Mouse (Mus musculus) kidney, embryonic 14.5 days (tissue): ENCODE data around the gene Abcc6. TPM values are rescaled to one million over a fixed set of nuclear protein-coding genes. Genes with fewer than 3 reads are reported as not detected.

ENCODE experiments used
- ATAC-seq: fragments of 200-750 bp; cut with Nextera tagmentation; 2 replicates; pipeline ENCODE4 v1.8.0; 2017; ENCODE audit warnings: moderate number of reproducible peaks, mild to moderate bottlenecking, moderate TSS enrichment, moderate library complexity; ENCODE audit not compliant: low FRiP score, low TSS enrichment
- H3K27ac ChIP-seq: fragments of 300-500 bp; sonication (generic); 2 replicates; pipeline ENCODE4 v1.5.1; 2014; ENCODE audit warnings: low read depth, mild to moderate bottlenecking, low read length, moderate library complexity, mixed read lengths
- H3K27me3 ChIP-seq: fragments of 300-500 bp; sonication (generic); 2 replicates; pipeline ENCODE4 v1.6.1; 2014; ENCODE audit warnings: mild to moderate bottlenecking, low read length; ENCODE audit not compliant: control insufficient read depth, insufficient read depth
- H3K36me3 ChIP-seq: fragments of 300-500 bp; sonication (generic); 2 replicates; pipeline ENCODE4 v1.6.1; 2014; ENCODE audit warnings: low read length, mixed read lengths; ENCODE audit not compliant: control insufficient read depth, insufficient read depth
- H3K4me1 ChIP-seq: fragments of 300-500 bp; sonication (generic); 2 replicates; pipeline ENCODE4 v1.6.1; 2014; ENCODE audit warnings: low read length, mixed read lengths; ENCODE audit not compliant: control insufficient read depth, insufficient read depth
- H3K4me2 ChIP-seq: fragments of 300-500 bp; sonication (generic); replicated peaks from 2 replicates; pipeline ENCODE4 v1.6.1; 2014; ENCODE audit warnings: low read depth, mild to moderate bottlenecking, low read length
- H3K4me3 ChIP-seq: fragments of 300-500 bp; sonication (generic); 2 replicates; pipeline ENCODE4 v1.5.1; 2014; ENCODE audit warnings: mild to moderate bottlenecking, low read length
- H3K9ac ChIP-seq: fragments of 300-500 bp; sonication (generic); 2 replicates; pipeline ENCODE4 v1.6.1; 2014; ENCODE audit warnings: low read depth, mild to moderate bottlenecking, low read length, moderate library complexity
- H3K9me3 ChIP-seq: fragments of 300-500 bp; sonication (generic); 2 replicates; pipeline ENCODE4 v1.6.1; 2016; ENCODE audit warnings: low read length; ENCODE audit not compliant: control insufficient read depth
- whole genome bisulfite sequencing: fragments of 180-500 bp; shearing (Covaris S2); extraction: QIAGEN DNeasy Blood & Tissue Kit; methylation state at CpG from one replicate; pipeline ENCODE4 v1.1.7; 2014; 5-methylcytosine and 5-hydroxymethylcytosine counted together
- polyA plus RNA-seq: library from polyadenylated mRNA; unstranded; fragments of >200 nt; fragmentation: Nextera tagmentation; extraction: Ambion mirVana; gene quantifications from 2 replicates; pipeline ENCODE4 v1.2.1, GENCODE M21; 2014

Abcc6 gene
- polyA plus RNA-seq, 1 experiment from 2014 or later, result 0.53 TPM

- no peak; the same call in 1 of the 2 replicates for ATAC-seq
- Histone ChIP-seq H3K4me3 (peak overlapping the region; percentile 95), H3K9ac (peak overlapping the region; percentile 85), H3K9me3 (no peaks in the 10 kb centered on the region), H3K4me2 (peak overlapping the region; percentile 94), H3K27ac (no peak overlapping the region), H3K4me1 (peaks cover 17% of the 10 kb centered on the region), H3K27me3 (no peaks in the 10 kb centered on the region), H3K36me3 (peaks cover 15% of the 10 kb centered on the region; the same call in 1 of the 2 replicates)
- WGBS, result 0% methylated on average over 35 of the region's 35 CpGs
Measured at GRCm38 (mm10) chr7:46033870-46034337, 3.8 kb upstream of the Abcc6 start.

GRCm38 (mm10) chr7:46033109-46033869 lies 3.2 kb upstream of the Abcc6 start, which contains the start of gene Nomo1:
Gene Nomo1, plus strand, starts transcription at chr7:46033698.
- no peak within 1 kb of the TSS for H3K27ac ChIP-seq
- peak; percentile 95 for ATAC-seq

GRCm38 (mm10) chr7:46031075-46031474 lies 973 bp upstream of the Abcc6 start:
- no peaks in the 10 kb centered on the region for H3K27me3 ChIP-seq
- H3K4me3 ChIP-seq, result no peak overlapping the region
- no peak for ATAC-seq
- no peak overlapping the region for H3K27ac ChIP-seq
- no peaks in the 10 kb centered on the region for H3K9me3 ChIP-seq
- no peak overlapping the region for H3K4me2 ChIP-seq
- no peak overlapping the region for H3K9ac ChIP-seq
- WGBS, result 95% methylated on average over 2 of the region's 2 CpGs
- peaks cover 17% of the 10 kb centered on the region for H3K4me1 ChIP-seq
- no peaks in the 10 kb centered on the region for H3K36me3 ChIP-seq

More at GRCm38 (mm10) chr7:46033109-46033869, 3.2 kb upstream of the Abcc6 start, which contains the start of gene Nomo1:
- Histone ChIP-seq H3K4me3 (peak within 1 kb of the TSS; percentile 95), H3K4me2 (peak within 1 kb of the TSS; percentile 94), H3K4me1 (peaks cover 17% of the 10 kb centered on the region), H3K27me3 (no peaks in the 10 kb centered on the region), H3K9me3 (no peaks in the 10 kb centered on the region), H3K36me3 (peaks cover 9% of the 10 kb centered on the region; the same call in 1 of the 2 replicates), H3K9ac (peak within 1 kb of the TSS; percentile 85)
- 6% methylated on average over 36 of the region's 44 CpGs for WGBS

GRCm38 (mm10) chr7:46029299-46030144 lies 580 bp downstream of the Abcc6 start:
- Histone ChIP-seq H3K27ac (no peak overlapping the region), H3K27me3 (no peaks in the 10 kb centered on the region), H3K9me3 (no peaks in the 10 kb centered on the region), H3K9ac (no peak overlapping the region; the same call in 1 of the 2 replicates), H3K4me1 (peaks cover 5% of the 10 kb centered on the region), H3K36me3 (no peaks in the 10 kb centered on the region), H3K4me2 (peak overlapping the region; percentile 29), H3K4me3 (no peak overlapping the region; the same call in 1 of the 2 replicates)
- 64% methylated on average over 8 of the region's 9 CpGs for WGBS
- ATAC-seq, result no peak

GRCm38 (mm10) chr7:46028681-46029080 lies 1.4 kb downstream of the Abcc6 start:
- Histone ChIP-seq H3K4me3 (no peak overlapping the region), H3K27me3 (no peaks in the 10 kb centered on the region), H3K36me3 (no peaks in the 10 kb centered on the region), H3K27ac (no peak overlapping the region), H3K9ac (no peak overlapping the region), H3K4me1 (no peaks in the 10 kb centered on the region), H3K4me2 (no peak overlapping the region), H3K9me3 (no peaks in the 10 kb centered on the region)
- ATAC-seq, result no peak
- 91% methylated on average over 10 of the region's 10 CpGs for WGBS

- no peak overlapping the region for H3K9ac ChIP-seq
- WGBS, result 81% methylated on average over 9 of the region's 9 CpGs
- H3K4me2 ChIP-seq, result no peak overlapping the region
- H3K4me1 ChIP-seq, result no peaks in the 10 kb centered on the region
- H3K4me3 ChIP-seq, result no peak overlapping the region
- no peaks in the 10 kb centered on the region for H3K36me3 ChIP-seq
- H3K9me3 ChIP-seq, result no peaks in the 10 kb centered on the region
- ATAC-seq, result no peak
- H3K27ac ChIP-seq, result no peak overlapping the region
- H3K27me3 ChIP-seq, result no peaks in the 10 kb centered on the region
Measured at GRCm38 (mm10) chr7:46025436-46025835, 4.7 kb downstream of the Abcc6 start.

GRCm38 (mm10) chr7:46021951-46022350 lies 8.2 kb downstream of the Abcc6 start:
- H3K4me1 ChIP-seq, result no peaks in the 10 kb centered on the region
- no peak overlapping the region for H3K27ac ChIP-seq
- no peaks in the 10 kb centered on the region for H3K27me3 ChIP-seq
- H3K36me3 ChIP-seq, result no peaks in the 10 kb centered on the region
- no peak for ATAC-seq
- no peak overlapping the region for H3K9ac ChIP-seq
- no peak overlapping the region for H3K4me3 ChIP-seq
- H3K9me3 ChIP-seq, result no peaks in the 10 kb centered on the region
- WGBS, result 36% methylated on average over 4 of the region's 4 CpGs
- H3K4me2 ChIP-seq, result no peak overlapping the region

GRCm38 (mm10) chr7:46019594-46019993 lies 10.5 kb downstream of the Abcc6 start:
- no peak overlapping the region for H3K4me2 ChIP-seq
- H3K9me3 ChIP-seq, result no peaks in the 10 kb centered on the region
- no peak overlapping the region for H3K9ac ChIP-seq
- no peak overlapping the region for H3K4me3 ChIP-seq
- H3K4me1 ChIP-seq, result no peaks in the 10 kb centered on the region
- H3K27me3 ChIP-seq, result no peaks in the 10 kb centered on the region
- WGBS, result 69% methylated on average over 3 of the region's 3 CpGs
- no peak for ATAC-seq
- H3K27ac ChIP-seq, result no peak overlapping the region
- H3K36me3 ChIP-seq, result no peaks in the 10 kb centered on the region
